Mouse (Mus musculus): ENCODE data around the gene Slc4a10.

Gene Slc4a10

DNA sequence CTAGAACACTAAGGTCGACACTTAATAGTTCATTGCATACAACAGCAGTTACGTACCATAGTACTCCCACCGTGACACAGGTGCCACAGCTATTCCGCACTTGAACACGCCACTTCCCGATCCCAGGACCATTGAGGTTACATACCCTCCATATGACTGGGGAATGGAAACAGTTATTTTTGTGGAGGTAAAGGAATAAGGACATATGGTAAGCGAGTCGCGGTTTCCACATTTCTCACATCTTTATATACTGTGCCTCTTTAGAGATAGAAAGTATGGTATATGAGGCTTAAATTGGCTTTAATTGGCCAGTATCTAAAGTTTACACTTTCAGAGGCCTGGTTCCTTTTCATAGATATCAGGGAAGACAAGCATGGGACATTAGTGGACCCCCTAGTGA lies 301.5 kb downstream of the Slc4a10 start:
- no peak for DNase-seq (ENCODE audit: extremely low read depth, low read depth)

DNA sequence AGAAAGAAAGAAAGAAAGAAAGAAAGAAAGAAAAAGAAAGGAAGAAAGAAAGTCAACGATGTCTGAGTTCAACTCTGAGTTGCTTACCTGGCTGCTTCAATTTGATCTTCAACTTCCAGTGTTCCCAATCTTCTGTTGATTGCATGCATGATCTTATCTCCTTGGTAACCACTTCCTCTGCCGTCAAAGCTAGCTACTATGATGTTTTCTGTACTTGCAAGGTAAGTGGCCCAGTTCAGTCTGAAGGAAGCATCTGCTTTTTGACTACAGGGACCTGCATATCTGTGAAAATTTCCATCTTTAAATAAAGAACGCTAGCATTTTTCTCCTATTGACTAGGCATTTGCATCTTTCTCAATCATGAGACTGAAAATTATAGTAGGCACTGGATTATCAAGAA lies 305.8 kb downstream of the Slc4a10 start:
- no peak for DNase-seq (ENCODE audit: extremely low read depth, low read depth)

- no peak for DNase-seq (ENCODE audit: extremely low read depth, low read depth)
These were observed 309.5 kb downstream of the Slc4a10 start for GRCm38 (mm10) chr2:62355766-62356165.

GRCm38 (mm10) chr2:62356606-62357005 lies 310.3 kb downstream of the Slc4a10 start:
- no peak for DNase-seq (ENCODE audit: extremely low read depth, low read depth)

- no peak for DNase-seq (ENCODE audit: extremely low read depth, low read depth)
These were observed 311.0 kb downstream of the Slc4a10 start for GRCm38 (mm10) chr2:62357259-62357658.

DNA sequence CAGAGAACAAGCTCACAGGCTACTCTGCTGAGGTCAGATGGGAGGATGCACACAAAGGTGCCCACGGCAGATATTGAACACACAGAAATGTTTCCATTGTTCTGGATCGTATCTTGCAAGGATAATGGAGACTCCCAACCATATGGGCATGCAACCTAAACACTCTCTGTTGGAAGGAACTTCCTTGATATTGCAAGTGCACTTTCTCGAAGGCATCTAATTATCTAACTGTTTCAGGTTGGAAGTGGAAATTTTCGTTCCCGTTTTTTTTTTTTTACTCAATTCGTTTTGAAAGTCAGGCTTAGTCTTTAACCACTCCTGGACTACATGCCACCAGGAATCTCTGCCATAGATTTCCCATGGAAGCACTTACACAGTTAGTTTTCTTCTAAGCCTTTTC lies 314.6 kb downstream of the Slc4a10 start:
- peak; percentile 33 for DNase-seq (ENCODE audit: extremely low read depth, low read depth)

- DNase-seq (ENCODE audit: extremely low read depth, low read depth): no peak
These were observed 315.3 kb downstream of the Slc4a10 start for GRCm38 (mm10) chr2:62361514-62361913.

- DNase-seq (ENCODE audit: extremely low read depth, low read depth): no peak
These were observed 315.9 kb downstream of the Slc4a10 start for GRCm38 (mm10) chr2:62362211-62362610.

DNA sequence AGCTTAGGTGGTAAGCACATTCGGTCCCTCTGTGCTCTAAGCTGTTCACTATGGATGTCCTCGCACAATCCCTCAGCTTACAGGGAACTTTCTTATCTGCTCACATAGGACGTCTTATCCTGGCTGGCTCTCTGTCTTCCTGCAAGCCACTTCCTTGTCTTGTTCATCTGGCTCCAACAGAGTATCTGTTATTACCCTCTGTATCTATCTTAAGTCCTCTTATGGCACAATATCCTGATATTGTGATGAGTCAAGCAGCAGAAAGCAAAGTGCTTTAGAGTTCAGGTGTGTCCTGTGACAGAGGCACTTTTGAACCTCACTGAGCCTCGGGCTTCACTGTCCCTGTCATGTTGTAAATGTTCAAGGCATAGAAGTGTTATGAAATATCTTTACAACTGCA lies 317.3 kb downstream of the Slc4a10 start:
- peak; percentile 44 for DNase-seq (ENCODE audit: extremely low read depth, low read depth)

DNA sequence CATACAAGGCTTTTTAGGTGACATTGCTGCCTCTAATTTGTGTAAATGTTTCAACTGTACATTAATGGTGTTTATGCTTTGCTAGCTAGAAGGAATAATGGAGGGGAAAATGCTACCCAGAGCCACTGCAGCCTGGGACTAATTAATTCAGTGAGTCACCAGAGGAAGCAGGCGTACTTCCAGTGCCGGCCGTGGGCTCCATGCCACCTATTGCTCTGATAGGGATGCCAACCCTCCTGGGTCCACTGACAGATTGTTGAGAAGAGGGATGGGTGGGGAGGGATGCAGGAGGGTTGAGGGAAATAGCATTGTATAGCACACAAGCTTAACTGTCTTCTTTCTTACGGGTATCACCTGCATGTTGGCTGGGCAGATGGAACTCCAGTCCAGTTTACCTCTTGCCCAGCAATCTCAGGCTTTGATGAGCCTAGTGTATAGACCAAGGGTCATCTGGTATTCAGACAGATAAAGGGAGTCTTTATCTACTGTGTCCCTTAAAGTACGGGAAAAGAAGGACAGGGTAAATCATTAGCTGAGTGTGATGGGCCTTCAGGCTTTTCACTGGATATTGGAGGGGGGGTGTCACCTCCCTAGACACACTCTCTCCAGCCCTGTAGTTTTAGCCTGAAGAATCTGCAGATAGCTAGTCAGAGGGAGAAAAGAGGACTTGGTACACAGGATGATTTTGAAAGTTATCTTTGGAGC lies 322.2 kb downstream of the Slc4a10 start:
- DNase-seq (ENCODE audit: extremely low read depth, low read depth): no peak

DNA sequence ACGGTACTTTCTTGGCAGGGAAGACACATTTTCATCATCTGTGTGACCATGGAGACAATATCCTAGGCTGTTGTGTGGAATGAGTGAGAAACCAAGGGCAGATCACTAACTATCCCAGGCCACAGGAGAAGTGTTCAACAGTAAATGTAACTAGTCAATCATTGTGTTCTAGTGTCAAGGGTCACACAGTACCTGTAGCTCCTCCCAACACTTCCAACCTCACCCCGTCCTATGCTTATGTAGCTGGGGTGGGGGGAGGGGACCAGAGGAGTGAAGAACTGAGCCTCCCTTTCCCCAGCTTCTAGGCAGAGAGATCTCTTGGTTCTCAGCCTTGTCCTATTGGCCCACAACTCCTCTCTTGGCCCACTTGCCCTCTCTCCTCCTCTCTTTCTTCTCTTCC lies 323.8 kb downstream of the Slc4a10 start:
- no peak for DNase-seq (ENCODE audit: extremely low read depth, low read depth)

GRCm38 (mm10) chr2:62373692-62374091 lies 327.4 kb downstream of the Slc4a10 start:
- DNase-seq (ENCODE audit: extremely low read depth, low read depth): no peak

Data from MEL-GATA-1-ER (cell line).